Mouse (Mus musculus) forebrain, embryonic 16.5 days (tissue): ENCODE results near the gene Lrrc61. TPM values are rescaled to one million over a fixed set of nuclear protein-coding genes. Genes with fewer than 3 reads are reported as not detected.
A peak's percentile ranks its signal among the peaks of the same experiment; 100 is the strongest.

Experiments
- ATAC-seq: fragments of 200-750 bp; cut with Nextera tagmentation; 2 replicates; pipeline ENCODE4 v1.8.0; 2017; ENCODE audit warnings: mild to moderate bottlenecking, moderate library complexity
- H3K27ac ChIP-seq: fragments of 300-500 bp; sonication (generic); 2 replicates; pipeline ENCODE4 v1.5.1; 2014; ENCODE audit warnings: low read length, control low read depth
- H3K27me3 ChIP-seq: fragments of 300-500 bp; sonication (generic); replicated peaks from 2 replicates; pipeline ENCODE4 v1.6.1; 2014; ENCODE audit warnings: low read length; ENCODE audit not compliant: control insufficient read depth, insufficient read depth
- H3K36me3 ChIP-seq: fragments of 300-500 bp; sonication (generic); 2 replicates; pipeline ENCODE4 v1.6.1; 2014; ENCODE audit not compliant: control insufficient read depth, insufficient read depth
- H3K4me1 ChIP-seq: fragments of 300-500 bp; sonication (generic); replicated peaks from 2 replicates; pipeline ENCODE4 v1.6.1; 2014; ENCODE audit warnings: low read length; ENCODE audit not compliant: control insufficient read depth, insufficient read depth
- H3K4me2 ChIP-seq: fragments of 300-500 bp; sonication (generic); 2 replicates; pipeline ENCODE4 v1.6.1; 2014; ENCODE audit warnings: mild to moderate bottlenecking, low read length, control low read depth
- H3K4me3 ChIP-seq: fragments of 300-500 bp; sonication (generic); replicated peaks from 2 replicates; pipeline ENCODE4 v1.5.1; 2014; ENCODE audit warnings: mild to moderate bottlenecking, low read length, control low read depth
- H3K9ac ChIP-seq: fragments of 300-500 bp; sonication (generic); replicated peaks from 2 replicates; pipeline ENCODE4 v1.6.1; 2014; ENCODE audit warnings: low read depth, low read length, control low read depth
- H3K9me3 ChIP-seq: fragments of 300-500 bp; sonication (generic); 2 replicates; pipeline ENCODE4 v1.6.1; 2016; ENCODE audit warnings: low read length; ENCODE audit not compliant: control insufficient read depth
- WGBS: fragments of 180-500 bp; shearing (Covaris S2); extraction: QIAGEN DNeasy Blood & Tissue Kit; methylation state at CpG from one replicate; pipeline ENCODE4 v1.1.7; 2014; 5-methylcytosine and 5-hydroxymethylcytosine counted together
- polyA plus RNA-seq: library from polyadenylated mRNA; unstranded; fragments of >200 nt; fragmentation: Nextera tagmentation; extraction: Ambion mirVana; gene quantifications from 2 replicates; pipeline ENCODE4 v1.2.1, GENCODE M21; 2015

Lrrc61 gene
- polyA plus RNA-seq, 1 experiment from 2014 or later, result 21.6 TPM

DNA sequence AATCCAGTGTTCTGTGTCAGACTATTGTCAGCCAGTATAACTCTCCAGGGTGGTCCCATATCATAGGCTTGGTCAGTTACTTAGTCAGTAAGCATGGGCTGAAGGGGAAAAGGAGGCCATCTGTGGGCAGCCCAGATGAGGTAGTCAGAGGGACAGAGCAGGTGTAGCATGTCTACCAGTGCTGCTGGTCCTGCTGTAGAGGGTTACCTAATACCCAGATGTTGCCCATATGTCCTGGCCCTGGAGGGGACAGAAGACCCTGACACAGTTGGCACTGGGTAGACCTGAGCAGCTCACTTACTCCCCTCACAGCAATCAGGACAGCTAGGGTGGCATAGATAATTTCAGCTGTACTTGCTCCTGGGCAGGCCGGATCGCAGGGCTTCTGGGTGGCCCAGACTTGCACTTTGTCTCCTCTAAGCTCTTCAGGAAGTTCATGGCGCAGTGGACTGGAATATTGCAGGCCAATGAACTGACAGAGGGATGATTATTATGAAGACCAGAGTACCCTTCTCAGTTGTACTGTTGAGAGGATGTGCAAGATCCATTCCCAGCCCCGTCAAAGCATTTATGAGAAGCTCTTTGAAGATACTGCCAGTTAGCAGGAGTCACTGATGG lies 11.2 kb downstream of the Lrrc61 start:
- no peak overlapping the region for H3K9ac ChIP-seq
- no peak overlapping the region for H3K4me3 ChIP-seq
- no peak overlapping the region for H3K4me2 ChIP-seq
- no peaks in the 10 kb centered on the region for H3K9me3 ChIP-seq
- no peaks in the 10 kb centered on the region for H3K36me3 ChIP-seq
- H3K4me1 ChIP-seq, result peaks cover 5% of the 10 kb centered on the region
- WGBS, result 97% methylated on average over 4 of the region's 4 CpGs
- no peak overlapping the region for H3K27ac ChIP-seq
- H3K27me3 ChIP-seq, result no peaks in the 10 kb centered on the region
- ATAC-seq, result no peak

DNA sequence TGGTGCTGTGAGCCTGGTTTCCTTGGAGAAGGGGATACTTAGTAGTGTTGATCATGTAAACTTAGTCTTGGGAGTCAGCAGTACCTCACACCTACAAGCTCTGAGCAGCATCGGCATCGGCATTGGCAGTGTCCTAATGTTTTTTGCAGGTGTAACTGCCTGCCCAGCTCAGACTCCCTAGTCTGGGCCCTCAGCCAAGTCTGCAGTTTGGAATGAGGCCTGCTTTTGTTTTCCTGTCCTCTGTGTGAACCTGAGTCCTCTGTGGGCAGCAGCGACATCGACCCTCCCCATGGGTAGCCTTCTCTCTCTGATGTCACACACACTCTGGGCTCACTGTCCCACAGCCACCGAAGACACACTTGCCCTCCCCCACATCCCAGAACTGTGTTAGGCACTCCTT lies 11.7 kb downstream of the Lrrc61 start:
- no peaks in the 10 kb centered on the region for H3K27me3 ChIP-seq
- H3K9ac ChIP-seq, result no peak overlapping the region
- 26% methylated on average over 5 of the region's 5 CpGs for WGBS
- H3K9me3 ChIP-seq, result no peaks in the 10 kb centered on the region
- H3K4me2 ChIP-seq, result no peak overlapping the region
- no peak overlapping the region for H3K27ac ChIP-seq
- ATAC-seq, result no peak; the same call in 1 of the 2 replicates
- peaks cover 5% of the 10 kb centered on the region for H3K4me1 ChIP-seq
- no peak overlapping the region for H3K4me3 ChIP-seq
- H3K36me3 ChIP-seq, result no peaks in the 10 kb centered on the region

DNA sequence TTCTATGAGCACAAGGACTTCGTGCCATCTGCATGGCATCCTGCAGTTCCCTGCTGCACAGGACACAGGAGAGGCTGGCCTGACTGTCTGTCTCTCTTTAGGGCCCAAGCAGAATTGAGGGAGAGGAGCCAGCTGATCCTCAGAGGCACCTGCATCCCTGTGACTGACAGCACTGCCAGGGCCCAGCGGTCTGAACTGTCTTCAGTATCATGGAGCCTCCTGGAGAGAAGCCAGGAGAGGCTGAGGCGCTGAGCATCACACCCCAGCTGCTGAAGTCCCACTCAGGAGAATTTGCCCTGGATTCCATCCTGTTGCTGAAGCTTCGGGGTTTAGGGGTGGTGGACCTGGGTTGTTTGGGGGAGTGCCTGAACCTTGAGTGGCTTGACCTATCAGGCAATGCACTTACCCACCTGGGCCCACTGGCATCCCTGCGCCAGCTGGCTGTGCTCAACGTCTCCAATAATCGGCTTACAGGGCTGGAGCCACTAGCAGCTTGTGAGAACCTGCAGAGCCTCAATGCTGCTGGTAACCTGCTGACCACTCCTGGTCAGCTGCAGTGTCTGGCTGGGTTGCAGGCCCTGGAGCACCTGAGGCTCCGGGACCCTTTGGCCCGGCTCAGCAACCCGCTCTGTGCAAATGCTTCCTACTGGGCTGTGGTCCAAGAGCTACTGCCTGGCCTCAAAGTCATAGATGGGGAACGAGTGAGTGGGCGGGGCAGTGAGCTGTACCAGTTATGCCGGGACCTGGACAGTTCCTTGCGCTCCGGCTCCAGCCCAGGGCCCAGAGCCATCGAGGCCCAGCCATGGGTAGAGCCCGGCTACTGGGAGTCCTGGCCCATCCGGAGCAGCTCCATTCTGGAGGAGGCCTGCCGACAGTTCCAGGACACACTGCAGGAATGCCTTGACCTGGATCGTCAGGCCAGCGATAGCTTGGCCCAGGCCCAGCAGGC lies 13.7 kb downstream of the Lrrc61 start:
- H3K4me3 ChIP-seq, result no peak overlapping the region
- no peak overlapping the region for H3K4me2 ChIP-seq
- peaks cover 5% of the 10 kb centered on the region for H3K4me1 ChIP-seq
- WGBS, result 73% methylated on average over 21 of the region's 21 CpGs
- no peaks in the 10 kb centered on the region for H3K27me3 ChIP-seq
- H3K36me3 ChIP-seq, result no peaks in the 10 kb centered on the region
- H3K9me3 ChIP-seq, result no peaks in the 10 kb centered on the region
- no peak overlapping the region for H3K9ac ChIP-seq
- no peak overlapping the region for H3K27ac ChIP-seq
- peak; percentile 37 for ATAC-seq

DNA sequence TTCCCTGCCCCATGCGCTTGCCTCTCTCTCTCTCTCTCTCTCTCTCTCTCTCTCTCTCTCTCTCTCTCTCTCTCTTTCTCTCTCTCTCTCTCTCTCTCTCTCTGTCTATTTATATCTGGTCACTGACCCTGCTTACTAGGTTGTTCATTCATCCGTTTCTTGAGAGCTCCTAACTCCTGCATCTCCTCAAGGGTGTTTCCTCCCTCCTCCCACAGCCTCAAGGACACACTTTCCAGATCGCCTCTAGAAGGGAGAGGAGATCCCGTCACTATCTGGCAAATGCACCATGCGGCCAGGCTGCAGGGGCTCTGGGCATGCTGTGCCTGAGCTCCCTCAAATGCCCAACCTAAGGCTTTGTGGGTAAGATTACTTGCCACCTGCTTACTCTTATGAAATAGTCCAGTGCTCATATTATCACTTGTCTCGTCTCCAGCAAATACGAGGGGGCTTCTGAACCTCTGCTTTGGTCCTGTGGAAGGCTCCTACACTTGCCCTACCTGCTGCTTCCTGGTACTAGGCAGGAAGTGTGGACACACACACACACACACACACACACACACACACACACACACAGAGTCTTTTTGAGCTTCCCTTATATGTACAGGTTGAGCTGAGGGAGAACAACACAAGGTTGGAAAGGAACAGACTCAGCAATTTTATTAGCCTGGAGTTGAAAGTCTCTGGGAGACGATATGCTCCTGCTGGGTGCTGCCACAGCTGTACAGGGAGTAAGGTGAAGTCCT lies 14.6 kb downstream of the Lrrc61 start:
- peaks cover 5% of the 10 kb centered on the region for H3K4me1 ChIP-seq
- no peak for ATAC-seq
- H3K4me3 ChIP-seq, result no peak overlapping the region
- no peak overlapping the region for H3K9ac ChIP-seq
- no peaks in the 10 kb centered on the region for H3K36me3 ChIP-seq
- 83% methylated on average over 8 of the region's 8 CpGs for WGBS
- no peak overlapping the region for H3K27ac ChIP-seq
- no peak overlapping the region for H3K4me2 ChIP-seq
- H3K9me3 ChIP-seq, result no peaks in the 10 kb centered on the region
- no peaks in the 10 kb centered on the region for H3K27me3 ChIP-seq

DNA sequence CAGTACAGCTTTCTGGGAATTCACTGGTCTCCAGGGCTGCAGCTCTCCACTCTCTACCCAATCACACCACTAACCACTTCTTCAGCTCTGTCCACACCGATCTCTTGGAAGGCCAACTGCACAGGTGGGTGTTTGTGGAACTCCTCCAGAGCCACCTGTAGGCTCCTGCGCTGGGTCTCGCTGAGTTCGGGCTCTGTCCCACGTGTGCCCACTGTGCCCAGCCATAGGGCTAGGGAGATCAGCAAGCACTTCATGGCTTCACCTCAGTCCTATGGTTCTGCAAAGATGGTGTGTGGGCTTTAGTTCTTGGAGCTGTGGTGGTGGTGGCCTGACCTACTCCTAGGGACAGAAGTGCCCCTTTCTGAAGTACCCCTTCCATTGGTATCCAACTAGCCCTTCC lies 17.4 kb downstream of the Lrrc61 start:
- Histone ChIP-seq H3K4me3 (no peak overlapping the region), H3K9ac (no peak overlapping the region), H3K27ac (no peak overlapping the region), H3K27me3 (no peaks in the 10 kb centered on the region), H3K4me1 (peaks cover 5% of the 10 kb centered on the region), H3K36me3 (no peaks in the 10 kb centered on the region), H3K9me3 (no peaks in the 10 kb centered on the region), H3K4me2 (no peak overlapping the region)
- WGBS, result 95% methylated on average over 5 of the region's 5 CpGs
- ATAC-seq, result no peak

DNA sequence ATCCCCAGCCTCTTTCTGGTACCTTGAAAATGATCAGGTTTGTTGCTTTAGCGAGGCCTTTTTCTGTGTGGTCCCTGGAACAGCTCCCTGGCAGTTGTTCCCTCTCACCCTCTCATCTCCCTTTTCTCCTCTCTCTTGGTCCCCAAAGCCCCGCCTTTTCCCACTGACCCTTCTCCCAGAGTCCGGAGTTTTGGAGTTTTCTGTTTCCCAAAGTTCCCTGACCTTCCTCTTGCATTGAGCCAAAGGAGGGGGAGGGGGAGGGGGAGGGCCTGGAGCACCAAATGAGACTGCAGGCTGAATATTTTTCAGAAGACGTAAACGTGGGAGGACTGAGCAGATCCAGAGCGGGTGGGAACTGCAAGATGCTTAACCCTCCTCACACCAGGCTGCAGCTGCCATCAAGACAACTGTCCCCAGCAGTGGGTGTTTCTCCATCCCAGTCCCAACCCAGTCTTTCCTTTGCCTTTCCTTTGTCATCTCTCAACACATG lies 18.0 kb downstream of the Lrrc61 start, which contains the start of gene Rarres2:
Rarres2 (minus strand) TSS at position 218 of the 490 bp plus-strand sequence.
- H3K36me3 ChIP-seq, result no peaks in the 10 kb centered on the region
- no peak for ATAC-seq
- H3K27me3 ChIP-seq, result no peaks in the 10 kb centered on the region
- H3K4me3 ChIP-seq, result no peak within 1 kb of the TSS
- H3K9ac ChIP-seq, result no peak within 1 kb of the TSS
- H3K4me2 ChIP-seq, result no peak within 1 kb of the TSS
- no peaks in the 10 kb centered on the region for H3K9me3 ChIP-seq
- peaks cover 5% of the 10 kb centered on the region for H3K4me1 ChIP-seq
- 33% methylated on average over 6 of the region's 6 CpGs for WGBS
- no peak within 1 kb of the TSS for H3K27ac ChIP-seq

DNA sequence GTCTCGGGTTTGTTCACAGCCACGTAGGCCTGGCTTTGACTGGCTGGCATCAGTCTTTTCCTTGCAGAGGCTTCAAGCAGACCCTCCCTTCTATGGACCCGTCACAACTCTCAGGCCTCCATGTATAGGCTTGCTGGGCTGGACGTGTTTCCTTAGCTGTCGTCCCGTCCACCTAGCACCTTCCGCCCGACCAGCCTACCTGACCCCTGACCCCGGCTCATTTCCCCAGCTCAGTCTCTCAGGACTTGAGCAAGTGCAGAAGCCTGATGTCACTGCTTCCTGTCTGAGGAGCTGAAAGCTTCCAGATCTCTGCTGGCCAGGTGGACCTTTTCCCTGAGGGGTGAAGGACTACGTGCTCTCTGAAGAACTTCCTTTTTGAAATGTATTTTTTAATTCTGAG lies 18.7 kb downstream of the Lrrc61 start:
- no peak overlapping the region for H3K4me2 ChIP-seq
- H3K9me3 ChIP-seq, result no peaks in the 10 kb centered on the region
- no peak overlapping the region for H3K4me3 ChIP-seq
- H3K27ac ChIP-seq, result no peak overlapping the region
- WGBS, result 82% methylated on average over 10 of the region's 10 CpGs
- H3K9ac ChIP-seq, result no peak overlapping the region
- H3K36me3 ChIP-seq, result no peaks in the 10 kb centered on the region
- H3K4me1 ChIP-seq, result no peaks in the 10 kb centered on the region
- ATAC-seq, result no peak
- no peaks in the 10 kb centered on the region for H3K27me3 ChIP-seq

DNA sequence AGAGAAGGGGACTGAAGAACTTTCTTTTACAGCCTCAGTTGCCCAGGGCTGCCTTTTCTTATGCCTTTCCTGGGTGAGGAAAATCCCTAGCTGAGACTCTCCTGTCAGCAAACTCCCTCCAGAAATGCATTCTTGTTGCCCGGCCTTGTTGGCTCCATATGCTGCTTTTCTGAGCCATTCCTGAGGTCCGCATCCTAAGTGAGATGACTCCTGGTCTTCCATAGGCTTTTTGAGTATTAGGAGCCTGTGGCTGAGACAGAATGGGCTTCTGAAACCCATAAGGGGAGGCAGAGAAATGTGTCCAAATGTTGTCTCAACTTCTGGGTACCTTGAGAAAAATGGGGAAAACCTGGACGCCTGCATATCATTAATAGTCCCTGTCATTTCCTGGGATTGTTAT lies 19.4 kb downstream of the Lrrc61 start:
- Histone ChIP-seq H3K27me3 (no peaks in the 10 kb centered on the region), H3K27ac (no peak overlapping the region), H3K36me3 (no peaks in the 10 kb centered on the region), H3K9ac (no peak overlapping the region), H3K4me1 (no peaks in the 10 kb centered on the region), H3K4me2 (no peak overlapping the region), H3K4me3 (no peak overlapping the region), H3K9me3 (no peaks in the 10 kb centered on the region)
- no peak for ATAC-seq
- 82% methylated on average over 3 of the region's 3 CpGs for WGBS

DNA sequence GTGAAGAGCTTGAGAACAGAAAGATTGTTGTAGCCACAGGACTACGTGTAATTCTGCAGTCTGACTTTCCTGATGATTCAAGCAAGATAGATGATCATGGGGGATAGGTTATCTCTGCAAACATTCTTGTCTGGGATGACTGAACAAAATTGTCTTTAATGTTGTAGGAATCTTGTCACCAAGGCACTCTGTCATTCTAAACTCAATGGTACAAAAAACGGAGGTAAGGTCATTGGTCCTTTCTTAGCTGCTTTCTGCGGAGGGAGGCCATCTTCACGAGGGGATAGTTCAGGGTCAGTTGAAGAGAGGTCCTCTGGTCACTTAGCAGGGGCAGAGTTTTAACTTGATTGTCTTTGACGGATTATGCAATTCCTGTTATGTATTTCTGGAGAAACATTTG lies 24.1 kb downstream of the Lrrc61 start:
- Histone ChIP-seq H3K9ac (no peak overlapping the region), H3K27ac (no peak overlapping the region), H3K27me3 (no peaks in the 10 kb centered on the region), H3K4me2 (no peak overlapping the region), H3K9me3 (no peaks in the 10 kb centered on the region), H3K4me3 (no peak overlapping the region), H3K4me1 (no peaks in the 10 kb centered on the region), H3K36me3 (no peaks in the 10 kb centered on the region)
- no peak for ATAC-seq
- 77% methylated on average over 5 of the region's 5 CpGs for WGBS
